Mouse (Mus musculus) heart, embryonic 16.5 days (tissue): ENCODE results near the gene Thada. TPM values are rescaled to one million over a fixed set of nuclear protein-coding genes. Genes with fewer than 3 reads are reported as not detected.

ENCODE experiments used
- ATAC-seq: fragments of 200-750 bp; cut with Nextera tagmentation; replicated peaks from 2 replicates; pipeline ENCODE4 v1.8.0; 2017; ENCODE audit warnings: moderate number of reproducible peaks; ENCODE audit not compliant: insufficient read depth, low FRiP score; ENCODE audit errors: extremely low read depth
- H3K27ac ChIP-seq: fragments of 300-500 bp; sonication (generic); 2 replicates; pipeline ENCODE4 v1.5.1; 2014; ENCODE audit warnings: mild to moderate bottlenecking, low read length, control low read depth, moderate library complexity
- H3K27me3 ChIP-seq: fragments of 300-500 bp; sonication (generic); 2 replicates; pipeline ENCODE4 v1.6.1; 2014; ENCODE audit warnings: low read length, mixed read lengths; ENCODE audit not compliant: control insufficient read depth, insufficient read depth
- H3K36me3 ChIP-seq: fragments of 300-500 bp; sonication (generic); 2 replicates; pipeline ENCODE4 v1.6.1; 2014; ENCODE audit not compliant: control insufficient read depth, insufficient read depth
- H3K4me1 ChIP-seq: fragments of 300-500 bp; sonication (generic); 2 replicates; pipeline ENCODE4 v1.6.1; 2014; ENCODE audit warnings: low read length, mixed read lengths; ENCODE audit not compliant: control insufficient read depth, insufficient read depth
- H3K4me2 ChIP-seq: fragments of 300-500 bp; sonication (generic); 2 replicates; pipeline ENCODE4 v1.6.1; 2014; ENCODE audit warnings: low read depth, mild to moderate bottlenecking, control low read depth, low read length
- H3K4me3 ChIP-seq: fragments of 300-500 bp; sonication (generic); 2 replicates; pipeline ENCODE4 v1.5.1; 2014; ENCODE audit warnings: mild to moderate bottlenecking, control low read depth, low read length
- H3K9ac ChIP-seq: fragments of 300-500 bp; sonication (generic); 2 replicates; pipeline ENCODE4 v1.6.1; 2014; ENCODE audit warnings: low read length, control low read depth
- H3K9me3 ChIP-seq: fragments of 300-500 bp; sonication (generic); replicated peaks from 2 replicates; pipeline ENCODE4 v1.6.1; 2016; ENCODE audit warnings: low read length; ENCODE audit not compliant: control insufficient read depth
- WGBS: fragments of 180-500 bp; shearing (Covaris S2); extraction: QIAGEN DNeasy Blood & Tissue Kit; methylation state at CpG from one replicate; pipeline ENCODE4 v1.1.7; 2014; 5-methylcytosine and 5-hydroxymethylcytosine counted together
- polyA plus RNA-seq: library from polyadenylated mRNA; unstranded; fragments of >200 nt; fragmentation: Nextera tagmentation; extraction: Ambion mirVana; gene quantifications from 2 replicates; pipeline ENCODE4 v1.2.1, GENCODE M21; 2015

The Thada gene
- polyA plus RNA-seq, 1 experiment from 2014 or later, result 4.8 TPM

DNA sequence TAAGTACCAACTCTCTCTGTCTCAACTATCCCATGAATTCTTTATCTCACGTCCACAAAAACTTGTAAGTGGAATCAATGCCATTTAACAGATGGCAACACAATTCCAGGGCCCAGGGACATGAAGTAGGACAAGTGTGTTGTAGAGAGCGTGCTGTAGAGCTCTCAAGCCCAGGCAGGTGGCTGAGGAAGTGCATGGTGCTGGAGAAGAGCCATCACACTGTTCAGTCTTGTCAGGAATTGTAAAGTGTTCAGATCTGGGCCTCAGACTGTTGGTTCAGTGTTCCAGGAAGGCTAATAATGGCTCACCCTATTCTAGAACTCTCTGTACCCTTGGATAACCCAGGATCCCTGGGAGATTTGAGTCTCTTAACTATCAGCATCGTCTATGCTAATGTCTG lies 321.9 kb downstream of the Thada start:
- Histone ChIP-seq H3K4me3 (no peak overlapping the region), H3K4me1 (peaks cover 49% of the 10 kb centered on the region), H3K9me3 (no peaks in the 10 kb centered on the region), H3K27ac (no peak overlapping the region), H3K36me3 (no peaks in the 10 kb centered on the region), H3K4me2 (no peak overlapping the region), H3K27me3 (no peaks in the 10 kb centered on the region), H3K9ac (no peak overlapping the region)
- ATAC-seq, result no peak
- WGBS, result 82% methylated on average over 3 of the region's 3 CpGs

DNA sequence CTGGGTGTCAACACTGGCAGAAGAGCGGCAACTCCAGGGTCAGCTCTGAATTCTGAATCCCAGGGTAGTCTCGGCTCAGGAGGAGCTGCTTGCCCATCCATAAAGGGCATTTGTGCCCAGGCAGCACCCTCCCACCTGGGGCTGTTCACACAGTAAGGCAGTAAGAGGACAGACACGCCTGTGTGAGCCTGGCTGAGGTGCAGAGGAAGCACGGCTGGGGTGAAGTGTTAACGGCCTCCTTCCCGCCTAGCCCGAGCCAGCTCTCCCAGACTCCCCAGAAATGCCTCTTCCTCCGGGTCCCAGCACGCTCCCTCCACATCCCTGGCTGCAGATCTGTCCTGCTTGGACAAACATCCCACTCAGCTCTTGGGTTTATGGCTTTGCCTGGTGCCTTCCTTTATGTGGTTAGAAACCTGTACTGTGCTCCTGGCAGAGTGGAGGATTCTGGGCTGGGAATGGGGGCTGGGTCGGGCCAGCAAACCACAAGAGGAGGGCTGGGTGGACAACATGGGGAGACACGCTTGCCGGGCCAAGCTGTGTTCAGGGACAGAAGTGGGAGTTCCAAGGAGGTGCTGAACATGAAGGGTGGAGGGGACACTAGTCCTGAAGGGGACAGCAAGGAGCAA lies 322.7 kb downstream of the Thada start:
- H3K4me2 ChIP-seq, result no peak overlapping the region
- 54% methylated on average over 12 of the region's 12 CpGs for WGBS
- H3K4me1 ChIP-seq, result peaks cover 41% of the 10 kb centered on the region
- H3K9ac ChIP-seq, result no peak overlapping the region
- ATAC-seq, result no peak
- no peaks in the 10 kb centered on the region for H3K36me3 ChIP-seq
- peak overlapping the region; percentile 90 for H3K27ac ChIP-seq
- H3K9me3 ChIP-seq, result no peaks in the 10 kb centered on the region
- H3K27me3 ChIP-seq, result no peaks in the 10 kb centered on the region
- H3K4me3 ChIP-seq, result no peak overlapping the region

GRCm38 (mm10) chr17:84141691-84142090 lies 324.3 kb downstream of the Thada start:
- Histone ChIP-seq H3K4me2 (no peak overlapping the region), H3K9ac (peak overlapping the region; percentile 5; the same call in 1 of the 2 replicates)
- WGBS, result 71% methylated on average over 6 of the region's 6 CpGs

DNA sequence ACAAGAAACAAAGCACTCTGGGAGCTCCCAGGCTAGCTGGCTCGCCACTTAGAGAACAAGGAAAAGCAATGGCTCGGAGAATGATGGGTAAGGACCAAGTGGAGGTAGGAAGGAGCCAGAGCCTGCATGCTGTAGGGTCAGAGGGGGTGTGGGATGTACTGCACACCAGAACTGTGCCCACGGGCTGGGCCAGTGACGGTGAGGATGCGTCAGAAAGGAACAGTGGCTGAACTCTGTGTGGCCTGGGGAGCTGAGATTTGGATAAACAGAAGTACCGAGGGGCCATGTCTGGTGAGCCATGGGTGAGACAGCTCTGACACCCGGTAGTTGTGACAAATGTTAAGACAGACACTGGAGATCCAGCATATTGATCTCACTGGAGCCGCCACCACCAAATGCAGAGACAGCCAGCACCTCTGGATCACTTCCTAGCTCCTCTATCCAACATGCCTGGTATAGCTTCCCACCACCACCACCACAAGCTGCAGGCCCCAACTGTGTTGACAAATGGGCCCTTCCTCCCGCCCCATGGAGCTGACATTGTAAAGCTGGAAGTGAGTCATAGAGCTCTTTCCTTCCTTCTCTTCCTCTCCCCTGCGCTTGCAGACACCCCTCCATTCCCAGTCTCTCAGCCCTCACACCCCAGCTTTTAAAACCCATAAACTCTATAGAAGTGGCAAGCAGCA lies 325.0 kb downstream of the Thada start:
- peak; percentile 39; the same call in 1 of the 2 replicates for ATAC-seq
- H3K9ac ChIP-seq, result peak overlapping the region; percentile 5; the same call in 1 of the 2 replicates
- 0 out of 2 replicates have a peak overlapping the region, but pooled peaks have one; percentile 1 for H3K4me2 ChIP-seq
- no peaks in the 10 kb centered on the region for H3K27me3 ChIP-seq
- H3K9me3 ChIP-seq, result no peaks in the 10 kb centered on the region
- peak overlapping the region; percentile 90 for H3K27ac ChIP-seq
- H3K4me3 ChIP-seq, result no peak overlapping the region
- H3K36me3 ChIP-seq, result no peaks in the 10 kb centered on the region
- WGBS, result 58% methylated on average over 10 of the region's 10 CpGs
- H3K4me1 ChIP-seq, result peaks cover 45% of the 10 kb centered on the region

More at GRCm38 (mm10) chr17:84141691-84142090, 324.3 kb downstream of the Thada start:
- Histone ChIP-seq H3K4me1 (peaks cover 41% of the 10 kb centered on the region), H3K36me3 (no peaks in the 10 kb centered on the region), H3K27ac (peak overlapping the region; percentile 90), H3K27me3 (no peaks in the 10 kb centered on the region), H3K9me3 (no peaks in the 10 kb centered on the region), H3K4me3 (no peak overlapping the region)
- peak; percentile 61 for ATAC-seq

Other genes starting within 250 kb of the Thada start
- 1.6 and 2.3 TPM in 2 replicates for gene Plekhh2, start 45.7 kb upstream of the Thada start, polyA plus RNA-seq
- 11.7 and 13.0 TPM in 2 replicates for gene Dync2li1, start 160.3 kb upstream of the Thada start, polyA plus RNA-seq
- 0.17 TPM in 1 of 2 replicates, not detected in the other for gene Abcg8, start 210.1 kb upstream of the Thada start, polyA plus RNA-seq
- gene Abcg5, start 216.8 kb upstream of the Thada start, polyA plus RNA-seq, result 0.18 and 0.20 TPM in 2 replicates